Mouse (Mus musculus) E14TG2a.4 (cell line): Measurements from ENCODE around the gene Dbx2.
A peak's percentile ranks its signal among the peaks of the same experiment; 100 is the strongest.

Experiments
- H3K27me3 ChIP-seq: 2 replicates; pipeline ENCODE4 v1.6.1; 2014; ENCODE audit warnings: low read length, control low read depth; ENCODE audit not compliant: insufficient read depth
- H3K36me3 ChIP-seq: 2 replicates; pipeline ENCODE4 v1.6.1; 2014; ENCODE audit warnings: low read length, control low read depth; ENCODE audit not compliant: insufficient read depth
- H3K4me1 ChIP-seq: replicated peaks from 2 replicates; pipeline ENCODE4 v1.6.1; 2014; ENCODE audit warnings: low read depth, low read length, control low read depth
- H3K4me3 ChIP-seq: replicated peaks from 2 replicates; pipeline ENCODE4 v1.5.1; 2014; ENCODE audit warnings: mild to moderate bottlenecking, low read length
- H3K9me3 ChIP-seq: 2 replicates; pipeline ENCODE4 v1.6.1; 2014; ENCODE audit warnings: low read length, control low read depth
- CTCF ChIP-seq: conservative IDR thresholded peaks from 2 replicates; pipeline ENCODE4 v1.5.1; 2014; ENCODE audit warnings: low read length
- NANOG ChIP-seq: IDR thresholded peaks from 2 replicates; pipeline ENCODE4 v1.6.1; 2014; ENCODE audit warnings: borderline replicate concordance, low read length, mixed read lengths
- POU5F1 ChIP-seq: IDR thresholded peaks from 2 replicates; pipeline ENCODE4 v1.6.1; 2014; ENCODE audit warnings: low read length, borderline replicate concordance

Dbx2 gene

GRCm38 (mm10) chr15:95598630-95599029, 57.1 kb downstream of the Dbx2 start:
- no peaks in the 10 kb centered on the region for H3K36me3 ChIP-seq
- no peaks in the 10 kb centered on the region for H3K4me1 ChIP-seq
- no peak overlapping the region for H3K4me3 ChIP-seq
- H3K27me3 ChIP-seq, result no peaks in the 10 kb centered on the region
- H3K9me3 ChIP-seq, result no peaks in the 10 kb centered on the region
- TF ChIP-seq CTCF (peak; percentile 50), NANOG (no peak)

- Histone ChIP-seq H3K4me3 (no peak overlapping the region; the same call in 1 of the 2 replicates), H3K9me3 (peaks cover 17% of the 10 kb centered on the region), H3K4me1 (peaks cover 26% of the 10 kb centered on the region), H3K36me3 (no peaks in the 10 kb centered on the region), H3K27me3 (no peaks in the 10 kb centered on the region)
- peak; percentile 9; the same call in 1 of the 2 replicates for TF ChIP-seq CTCF
- TF ChIP-seq NANOG, result no peak
- no peak for TF ChIP-seq POU5F1
Measured at GRCm38 (mm10) chr15:95586906-95587305, 68.9 kb downstream of the Dbx2 start.

GRCm38 (mm10) chr15:95584891-95585290, 70.9 kb downstream of the Dbx2 start:
- TF ChIP-seq POU5F1, result no peak
- TF ChIP-seq NANOG, result no peak
- TF ChIP-seq CTCF, result no peak
- H3K4me3 ChIP-seq, result no peak overlapping the region
- H3K36me3 ChIP-seq, result no peaks in the 10 kb centered on the region
- peaks cover 8% of the 10 kb centered on the region; the same call in 1 of the 2 replicates for H3K9me3 ChIP-seq
- peaks cover 26% of the 10 kb centered on the region for H3K4me1 ChIP-seq
- H3K27me3 ChIP-seq, result 0 out of 2 replicates have a peak, but pooled peaks cover 6% of the 10 kb centered on the region

- Histone ChIP-seq H3K4me1 (peaks cover 15% of the 10 kb centered on the region), H3K4me3 (no peak overlapping the region)
- no peak for TF ChIP-seq POU5F1
- TF ChIP-seq NANOG, result no peak
- peak; percentile 82 for TF ChIP-seq CTCF
Measured at GRCm38 (mm10) chr15:95574661-95575060, 81.1 kb downstream of the Dbx2 start.

More at GRCm38 (mm10) chr15:95574661-95575060, 81.1 kb downstream of the Dbx2 start:
- Histone ChIP-seq H3K9me3 (no peaks in the 10 kb centered on the region), H3K36me3 (no peaks in the 10 kb centered on the region), H3K27me3 (peaks cover 18% of the 10 kb centered on the region)
